Mouse (Mus musculus) adrenal gland, adult 2 months (tissue): ENCODE data around the gene Twistnb. TPM values are rescaled to one million over a fixed set of nuclear protein-coding genes. Genes with fewer than 3 reads are reported as not detected.

Experiments
- DNase-seq: peaks from one replicate; pipeline ENCODE4 v3.0.0; 2021
- long read RNA-seq: library from polyadenylated mRNA; stranded (forward); transcript quantifications from one replicate; pipeline ENCODE4 v2.0.0, GENCODE M21; 2021
- polyA plus RNA-seq: library from polyadenylated mRNA; depleted of rRNA; stranded (reverse); fragments of >200 nt; gene quantifications from 2 replicates; pipeline ENCODE4 v1.2.3, GENCODE M21; 2012; rRNA removed
- total RNA-seq, 2 experiments: library from RNA; stranded (reverse); gene quantifications; 2 replicates each; pipeline ENCODE4 v1.2.3; 2021

Twistnb gene
- total RNA-seq, result 10 to 100 TPM; 11.4 to 15.6 TPM
- 84.0 and 88.3 TPM in 2 replicates for polyA plus RNA-seq
- long read RNA-seq, full-length matches to known transcripts, result 8 of 9 reads
- long read RNA-seq, partial matches to known transcripts, result 0 of 9 reads
- long read RNA-seq, other reads (novel, unspliced or antisense), result 1 of 9 reads

GRCm38 (mm10) chr12:33429387-33430160 lies at the start of gene Twistnb:
Gene Twistnb (plus strand): TSS chr12:33429635.
- DNase-seq, result peak; percentile 95

GRCm38 (mm10) chr12:33388842-33389241 lies 40.6 kb upstream of the Twistnb start:
- peak; percentile 63 for DNase-seq

- DNase-seq, result peak; percentile 31
Measured at GRCm38 (mm10) chr12:33390844-33391560, 38.4 kb upstream of the Twistnb start.

GRCm38 (mm10) chr12:33394804-33395623 lies 34.4 kb upstream of the Twistnb start, which contains the start of gene Efcab10:
Gene Efcab10 (plus strand): TSS chr12:33394854.
- DNase-seq, result peak; percentile 13

DNA sequence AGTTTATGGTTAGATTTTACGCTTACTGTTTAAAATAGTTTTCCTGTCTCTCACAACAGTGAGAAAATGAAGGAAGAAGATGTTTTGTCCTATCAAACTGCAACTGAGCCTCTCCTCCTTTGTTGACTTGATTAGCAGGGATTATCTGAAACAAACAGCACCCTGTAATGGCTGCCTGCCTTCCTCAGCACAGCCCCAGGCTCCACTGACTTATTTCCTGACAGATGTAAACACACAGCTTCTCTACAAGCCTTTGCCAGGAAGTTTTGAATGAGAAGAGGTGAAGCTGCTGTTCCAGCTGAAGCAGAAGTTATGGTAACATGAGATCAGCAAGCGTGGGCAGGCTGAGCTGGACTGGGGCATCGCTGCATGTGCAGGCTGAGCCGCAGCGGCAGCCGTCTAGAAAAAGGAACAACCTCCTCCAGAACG lies 26.2 kb upstream of the Twistnb start:
- no peak for DNase-seq

DNA sequence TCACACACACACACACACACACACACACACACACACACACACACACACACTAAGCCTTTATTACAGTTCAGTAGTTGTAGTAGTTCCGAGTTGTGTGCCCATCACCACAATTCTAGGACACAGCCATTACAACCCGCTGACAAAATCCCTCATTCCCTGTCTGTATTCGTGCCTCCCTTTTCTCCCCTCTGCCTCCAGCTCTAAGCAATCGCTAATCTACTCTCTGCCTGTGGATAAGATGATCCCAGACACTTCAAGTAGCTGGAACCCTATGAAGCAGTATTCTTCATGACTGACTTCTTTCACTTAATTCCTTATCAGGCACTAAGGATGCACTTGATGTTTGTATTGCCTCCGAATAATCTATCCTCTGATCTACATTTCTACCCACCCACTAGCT lies 24.4 kb upstream of the Twistnb start:
- no peak for DNase-seq

DNA sequence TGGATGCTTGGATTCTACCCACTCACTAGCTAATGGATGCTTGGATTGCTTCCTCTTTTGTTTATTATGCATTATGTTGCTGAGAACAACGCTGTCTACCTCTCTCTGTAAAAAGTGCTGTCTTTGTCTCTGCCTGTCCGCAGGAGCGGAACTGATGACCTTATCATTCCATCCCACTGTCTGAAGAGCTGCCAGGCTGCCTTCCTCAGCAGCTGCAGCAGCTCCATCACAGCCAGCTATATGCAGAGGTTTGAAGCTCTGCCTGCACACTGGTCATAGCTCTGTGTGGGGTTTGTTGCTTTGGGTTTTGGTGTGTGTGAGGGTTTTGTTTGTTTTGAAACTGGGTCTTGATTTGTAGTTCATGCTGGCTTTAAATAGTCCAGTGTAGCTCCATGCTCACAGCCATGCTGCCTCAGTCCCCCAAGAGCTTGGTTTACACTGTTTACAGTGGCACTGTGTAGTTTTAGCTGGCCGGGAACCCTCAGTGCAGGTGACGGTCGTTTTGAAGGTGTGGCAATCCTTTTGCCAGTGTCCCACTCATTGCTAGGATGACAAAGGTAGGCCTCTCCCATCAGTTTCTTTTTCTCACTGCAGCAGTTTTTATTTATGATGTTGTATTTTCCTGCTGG lies 23.9 kb upstream of the Twistnb start:
- DNase-seq, result no peak

DNA sequence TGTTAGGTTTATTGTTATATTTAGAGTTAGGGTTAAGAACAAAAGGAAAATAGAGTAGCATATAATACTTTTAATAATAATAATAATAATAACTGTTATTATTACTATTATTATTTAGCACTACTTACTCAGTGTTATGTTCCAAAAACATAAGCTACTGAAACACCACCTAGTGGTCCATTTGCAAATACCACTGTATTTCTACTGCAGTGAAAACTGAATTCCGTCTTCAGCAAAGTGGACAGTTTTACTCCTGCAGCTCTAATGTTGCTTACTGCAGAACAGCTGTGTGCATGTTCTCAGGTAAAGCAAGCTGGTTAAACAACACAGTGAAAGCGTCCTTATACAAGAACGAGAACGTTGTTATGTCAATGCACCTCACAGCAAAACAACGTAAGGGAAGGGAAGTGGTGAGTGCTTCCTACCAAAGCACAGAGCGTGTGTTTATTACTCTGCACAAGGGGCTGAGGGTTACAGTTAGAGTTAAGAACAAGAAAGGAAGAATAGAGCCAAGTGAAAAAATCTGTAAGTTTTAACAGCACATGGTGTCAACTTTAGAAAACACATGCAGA lies 17.8 kb upstream of the Twistnb start:
- DNase-seq, result no peak

- peak; percentile 40 for DNase-seq
Measured at GRCm38 (mm10) chr12:33424329-33424728, 5.1 kb upstream of the Twistnb start.

DNA sequence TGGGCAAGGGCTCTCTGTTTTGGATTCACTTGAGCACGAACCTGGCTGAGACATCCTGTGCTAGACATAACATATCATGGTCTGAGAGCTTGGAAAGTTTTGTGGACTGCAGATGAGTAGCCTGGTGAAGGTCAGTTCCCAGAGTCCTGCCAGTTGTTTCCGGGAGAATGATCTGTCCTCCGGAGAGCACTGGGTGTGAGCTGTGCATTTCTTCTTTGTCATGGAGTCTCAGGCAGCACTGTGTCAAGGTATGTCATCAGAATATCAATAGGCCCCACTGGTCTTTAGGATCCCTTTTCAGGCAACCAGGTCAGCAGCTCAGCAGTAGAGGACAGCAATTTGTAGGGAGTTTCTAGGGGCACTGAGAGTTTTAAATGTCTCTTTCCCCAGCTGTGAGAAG lies 2.1 kb upstream of the Twistnb start:
- peak; percentile 21 for DNase-seq

- DNase-seq, result no peak
Measured at GRCm38 (mm10) chr12:33427726-33428125, 1.7 kb upstream of the Twistnb start.

- no peak for DNase-seq
Measured at GRCm38 (mm10) chr12:33433812-33434211, 4.4 kb downstream of the Twistnb start.

DNA sequence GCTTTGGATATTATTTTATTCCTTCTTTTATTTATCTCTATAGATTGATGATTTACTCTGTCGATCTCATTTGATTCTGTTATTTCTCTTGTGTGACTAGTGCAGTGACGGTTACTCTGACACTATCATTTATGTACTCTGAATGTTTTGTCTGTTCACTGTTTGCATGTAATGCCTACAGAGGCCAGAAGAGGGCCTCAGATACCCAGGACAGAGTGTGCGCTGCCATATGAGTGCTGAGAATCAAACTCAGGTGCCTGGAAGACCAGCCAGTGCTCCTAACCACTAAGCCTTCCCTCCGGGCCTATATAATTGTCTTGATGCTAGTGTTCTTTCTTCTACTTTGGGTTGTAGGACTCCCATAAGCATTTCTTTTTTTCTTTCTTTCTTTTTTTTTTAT lies 5.3 kb downstream of the Twistnb start:
- DNase-seq, result no peak

DNA sequence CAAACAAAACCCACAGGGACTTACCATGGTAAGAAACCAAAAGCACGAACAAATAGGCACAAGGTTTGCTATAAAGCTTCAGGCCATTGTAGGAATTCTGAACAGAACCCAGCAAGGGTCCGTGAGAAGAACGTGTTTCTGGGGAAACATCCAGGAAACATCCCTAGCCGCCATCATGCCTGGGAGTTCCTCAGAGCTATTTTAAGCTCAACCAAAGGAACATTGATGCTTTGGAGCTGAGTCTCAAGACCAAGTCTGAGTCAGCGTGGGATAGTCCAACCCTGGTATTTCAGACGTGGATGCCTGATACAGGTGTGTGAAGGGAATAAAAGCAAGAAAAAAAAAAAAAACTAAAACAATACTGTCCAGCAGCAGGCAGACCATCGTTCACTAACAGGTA lies 26.0 kb downstream of the Twistnb start:
- no peak for DNase-seq

GRCm38 (mm10) chr12:33456242-33456641 lies 26.8 kb downstream of the Twistnb start:
- peak; percentile 7 for DNase-seq

- no peak for DNase-seq
Measured at GRCm38 (mm10) chr12:33480975-33481374, 51.5 kb downstream of the Twistnb start.

- DNase-seq, result no peak
Measured at GRCm38 (mm10) chr12:33482931-33483330, 53.5 kb downstream of the Twistnb start.
